11 mouse cellular contexts compared by ENCODE assay signal in the genomic region with DNA sequence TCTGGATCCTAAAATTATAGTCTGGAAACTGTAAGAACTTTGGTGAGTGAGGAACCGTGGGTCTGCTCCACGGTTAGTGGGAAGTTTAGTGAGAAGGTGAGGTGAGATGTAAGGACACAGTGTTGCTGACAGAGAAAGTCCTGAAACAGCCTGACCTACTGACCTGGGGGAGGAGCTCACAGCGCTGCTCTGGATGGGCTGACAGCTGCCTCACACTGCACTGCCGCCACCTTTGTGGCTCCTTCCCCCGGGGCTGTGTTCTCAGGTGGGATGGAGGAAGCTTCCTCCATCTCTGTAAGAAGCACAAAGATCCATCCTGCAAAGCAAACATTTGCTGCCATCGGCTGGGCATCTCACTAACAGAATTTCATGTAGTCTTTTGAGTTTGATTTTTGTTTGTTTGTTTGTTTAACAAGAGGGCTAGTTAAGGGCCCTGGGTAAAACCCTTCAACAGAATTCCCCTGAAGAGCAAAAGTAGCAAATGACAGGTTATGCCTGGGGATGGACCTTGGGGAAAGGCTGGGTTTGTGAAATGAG. TPM values are rescaled to one million over a fixed set of nuclear protein-coding genes. Genes with fewer than 3 reads are reported as not detected.
DNase-seq lines count a peak whose midpoint lies in the region; ATAC-seq lines count a peak whose summit lies in the region.
"Had no signal": no experiment of that assay in that cellular context is flagged by ENCODE, and none has a peak within 500 bp of the region (broad histone marks: within the 10 kb centered on the region; RNA-seq: fewer than 3 reads in every experiment).

No protein-coding gene starts in this region.

- no peak overlapping the region for H3K4me3 ChIP-seq in forebrain, embryonic 11.5 days (ENCODE audit: low read depth, low read length)
- no peak overlapping the region for H3K4me3 ChIP-seq in forebrain, embryonic 16.5 days (replicated peaks; ENCODE audit: low read length)
- no peak overlapping the region for H3K4me3 ChIP-seq in kidney, embryonic 16.5 days (ENCODE audit: low read length)
- H3K4me3 ChIP-seq in limb, embryonic 13.5 days: peak overlapping the region; percentile 19; the same call in 1 of the 2 replicates

- H3K27me3 ChIP-seq in forebrain, embryonic 11.5 days (ENCODE audit: control insufficient read depth, insufficient read depth, low read length): no peaks in the 10 kb centered on the region
- no peaks in the 10 kb centered on the region for H3K27me3 ChIP-seq in forebrain, embryonic 16.5 days (replicated peaks; ENCODE audit: control insufficient read depth, insufficient read depth, low read length)
- no peaks in the 10 kb centered on the region for H3K27me3 ChIP-seq in kidney, embryonic 16.5 days (ENCODE audit: insufficient read depth, low read length)
- no peaks in the 10 kb centered on the region for H3K27me3 ChIP-seq in limb, embryonic 13.5 days

- WGBS in forebrain, embryonic 11.5 days: 24% methylated on average over 6 of the region's 6 CpGs
- 25% methylated on average over 6 of the region's 6 CpGs for WGBS in forebrain, embryonic 16.5 days
- WGBS in kidney, embryonic 16.5 days: 3% methylated on average over 6 of the region's 6 CpGs
- 7% methylated on average over 6 of the region's 6 CpGs for WGBS in limb, embryonic 13.5 days

- DNase-seq in forebrain, embryonic 11.5 days (ENCODE audit: low spot score): peak; percentile 53
- no peak for DNase-seq in kidney, postnatal 25 days
- peak; percentile 63 for DNase-seq in embryo, embryonic 10.5 days (ENCODE audit: low spot score)
- no peak for DNase-seq in frontal cortex, postnatal 14 days (ENCODE audit: low spot score in 2 of 2)
- no peak for DNase-seq in spleen, adult 18-20 months
- DNase-seq: adrenal gland, adult 8-10 months; cerebellum, adult 11-12 months had no signal

- no peak for ATAC-seq in forebrain, embryonic 11.5 days (replicated peaks; ENCODE audit: low FRiP score)
- no peak for ATAC-seq in forebrain, embryonic 16.5 days
- ATAC-seq in kidney, embryonic 16.5 days (ENCODE audit: low FRiP score, low TSS enrichment): no peak
- no peak for ATAC-seq in limb, embryonic 13.5 days (ENCODE audit: low FRiP score, low read depth)
- ATAC-seq: inflammation-experienced regulatory T-cells, adult 6 months had no signal

- H3K9me3 ChIP-seq in forebrain, embryonic 11.5 days (ENCODE audit: control insufficient read depth, low read length): no peaks in the 10 kb centered on the region
- H3K9me3 ChIP-seq in forebrain, embryonic 16.5 days (ENCODE audit: control insufficient read depth, low read length): no peaks in the 10 kb centered on the region; the same call in 1 of the 2 replicates
- H3K9me3 ChIP-seq in kidney, embryonic 16.5 days (ENCODE audit: low read length): no peaks in the 10 kb centered on the region
- no peaks in the 10 kb centered on the region for H3K9me3 ChIP-seq in limb, embryonic 13.5 days

- no peak overlapping the region for H3K27ac ChIP-seq in forebrain, embryonic 11.5 days (ENCODE audit: low read depth, low read length)
- no peak overlapping the region for H3K27ac ChIP-seq in forebrain, embryonic 16.5 days (ENCODE audit: low read length)
- H3K27ac ChIP-seq in kidney, embryonic 16.5 days (ENCODE audit: low read length): peak overlapping the region; percentile 13; the same call in 1 of the 2 replicates
- peak overlapping the region; percentile 58; the same call in 1 of the 2 replicates for H3K27ac ChIP-seq in limb, embryonic 13.5 days

- no peak overlapping the region for H3K9ac ChIP-seq in forebrain, embryonic 11.5 days (ENCODE audit: low read length)
- H3K9ac ChIP-seq in forebrain, embryonic 16.5 days (replicated peaks; ENCODE audit: low read depth, low read length): no peak overlapping the region
- H3K9ac ChIP-seq in kidney, embryonic 16.5 days (replicated peaks; ENCODE audit: low read length): peak overlapping the region; percentile 52
- no peak overlapping the region for H3K9ac ChIP-seq in limb, embryonic 13.5 days

- no peak overlapping the region; the same call in 1 of the 2 replicates for H3K4me2 ChIP-seq in forebrain, embryonic 11.5 days (ENCODE audit: low read depth, low read length, severe bottlenecking)
- H3K4me2 ChIP-seq in forebrain, embryonic 16.5 days (ENCODE audit: low read length): no peak overlapping the region
- peak overlapping the region; percentile 48 for H3K4me2 ChIP-seq in kidney, embryonic 16.5 days (replicated peaks; ENCODE audit: low read depth, low read length)
- H3K4me2 ChIP-seq in limb, embryonic 13.5 days (replicated peaks): peak overlapping the region; percentile 54

- H3K4me1 ChIP-seq in forebrain, embryonic 11.5 days (replicated peaks; ENCODE audit: control insufficient read depth, insufficient read depth, low read length): 0 out of 2 replicates have a peak, but pooled peaks cover 3% of the 10 kb centered on the region
- peaks cover 4% of the 10 kb centered on the region for H3K4me1 ChIP-seq in forebrain, embryonic 16.5 days (replicated peaks; ENCODE audit: control insufficient read depth, insufficient read depth, low read length)
- H3K4me1 ChIP-seq in kidney, embryonic 16.5 days (ENCODE audit: insufficient read depth, low read length): peaks cover 36% of the 10 kb centered on the region
- peaks cover 56% of the 10 kb centered on the region for H3K4me1 ChIP-seq in limb, embryonic 13.5 days

- no peaks in the 10 kb centered on the region for H3K36me3 ChIP-seq in forebrain, embryonic 11.5 days (ENCODE audit: control insufficient read depth, insufficient read depth, low read length)
- H3K36me3 ChIP-seq in forebrain, embryonic 16.5 days (ENCODE audit: control insufficient read depth, insufficient read depth): no peaks in the 10 kb centered on the region
- no peaks in the 10 kb centered on the region for H3K36me3 ChIP-seq in kidney, embryonic 16.5 days (ENCODE audit: insufficient read depth, low read length)
- no peaks in the 10 kb centered on the region for H3K36me3 ChIP-seq in limb, embryonic 13.5 days

RNA-seq across cellular contexts. Expression of a gene that starts 58.8 kb away (rescaled TPM):
- polyA plus RNA-seq in forebrain, embryonic 11.5 days (2014; fragmentation: Nextera tagmentation; extraction: Ambion mirVana): 15.5 and 17.0 TPM in 2 replicates
- polyA plus RNA-seq in forebrain, embryonic 16.5 days (2015; fragmentation: Nextera tagmentation; extraction: Ambion mirVana): 43.5 and 64.5 TPM in 2 replicates
- polyA plus RNA-seq in kidney, embryonic 16.5 days (2015; fragmentation: Nextera tagmentation; extraction: Ambion mirVana): 105 and 119 TPM in 2 replicates
- polyA plus RNA-seq in limb, embryonic 13.5 days (2015; fragmentation: Nextera tagmentation; extraction: Ambion mirVana): 9.4 and 10.7 TPM in 2 replicates
- polyA plus RNA-seq: inflammation-experienced regulatory T-cells, adult 6 months had no signal

Comparison
In these comparisons a context has a peak if more than half of its experiments do, and no peak if none do; other contexts are left out.
1. DNase-seq: peak in forebrain, embryonic 11.5 days (single experiment) and embryo, embryonic 10.5 days (single experiment); none in kidney, postnatal 25 days (0 of 2), frontal cortex, postnatal 14 days (0 of 2) and spleen, adult 18-20 months (0 of 2).
2. H3K27ac ChIP-seq: peak in kidney, embryonic 16.5 days (single experiment) and limb, embryonic 13.5 days (single experiment); none in forebrain, embryonic 11.5 days (single experiment) and forebrain, embryonic 16.5 days (single experiment).
3. H3K4me2 ChIP-seq: peak in kidney, embryonic 16.5 days (single experiment) and limb, embryonic 13.5 days (single experiment); none in forebrain, embryonic 11.5 days (single experiment) and forebrain, embryonic 16.5 days (single experiment).